Mouse (Mus musculus) C2C12 (cell line): ENCODE data around the gene Brca1.

ENCODE experiments used
- CEBPB ChIP-seq: IDR thresholded peaks from one replicate; pipeline ENCODE4 v1.6.1; 2011; ENCODE audit warnings: low read depth, mild to moderate bottlenecking, control low read depth, moderate library complexity
- CTCF ChIP-seq: IDR thresholded peaks from one replicate; pipeline ENCODE4 v1.5.1; 2011; ENCODE audit not compliant: control insufficient read depth, insufficient read depth, insufficient read length
- FOSL1 ChIP-seq: IDR thresholded peaks from one replicate; pipeline ENCODE4 v1.8.0; 2011; ENCODE audit warnings: mild to moderate bottlenecking, low read length; ENCODE audit not compliant: poor library complexity, insufficient read depth, severe bottlenecking
- MAX ChIP-seq: IDR thresholded peaks from one replicate; pipeline ENCODE4 v1.6.1; 2011; ENCODE audit warnings: mild to moderate bottlenecking, control low read depth
- MYOD1 ChIP-seq: IDR thresholded peaks from one replicate; pipeline ENCODE4 v1.6.1; 2011; ENCODE audit warnings: low read depth; ENCODE audit not compliant: control insufficient read depth, insufficient read length
- MYOG ChIP-seq: IDR thresholded peaks from one replicate; pipeline ENCODE4 v1.6.1; 2011; ENCODE audit not compliant: control insufficient read depth, insufficient read length; ENCODE audit errors: extremely low read depth
- USF1 ChIP-seq: IDR thresholded peaks from one replicate; pipeline ENCODE4 v1.6.1; 2011; ENCODE audit warnings: low read depth, mild to moderate bottlenecking, control low read depth, moderate library complexity

- no peak for TF ChIP-seq CTCF
- no peak for TF ChIP-seq FOSL1
- TF ChIP-seq MAX: no peak
- TF ChIP-seq MYOG: no peak
- TF ChIP-seq CEBPB: no peak
- no peak for TF ChIP-seq MYOD1
- no peak for TF ChIP-seq USF1
Observed at GRCm38 (mm10) chr11:101446319-101446718, 105.4 kb downstream of the Brca1 start.
